ENCODE assay signal across 21 mouse cellular contexts in genomic region chr11:117718838-117719237, GRCm38 (mm10).
DNase-seq lines count a peak whose midpoint lies in the region; ATAC-seq and TF ChIP-seq lines count a peak whose summit lies in the region.
"Had no signal": no experiment of that assay in that cellular context is flagged by ENCODE, and none has a peak within 500 bp of the region (broad histone marks: within the 10 kb centered on the region; RNA-seq: fewer than 3 reads in every experiment).

No protein-coding gene starts in this region.

- H3K4me1 ChIP-seq in spleen, adult 2 months (ENCODE audit: control insufficient read depth, insufficient read depth, insufficient read length), result peaks cover 16% of the 10 kb centered on the region
- H3K4me1 ChIP-seq: embryonic facial prominence, embryonic 13.5 days; forebrain, embryonic 13.5 days; hindbrain, embryonic 12.5 days had no signal

- no peak for TF ChIP-seq POLR2A in spleen, adult 2 months (IDR thresholded peaks at IDR 0.05; ENCODE audit: low read depth, low read length)

- peaks cover 21% of the 10 kb centered on the region for H3K36me3 ChIP-seq in spleen, adult 2 months (ENCODE audit: control insufficient read depth, insufficient read depth, low read length)

- peak; percentile 71 for ATAC-seq in granulocyte monocyte progenitor cell, adult 5-6 weeks (replicated peaks; ENCODE audit: poor library complexity, severe bottlenecking)
- ATAC-seq: forebrain, embryonic 13.5 days; forebrain, postnatal 0 days; hindbrain, postnatal 0 days had no signal

- 24% methylated on average over 3 of the region's 3 CpGs for WGBS in spleen, adult 2 months

- peak overlapping the region; percentile 65 for H3K27ac ChIP-seq in spleen, adult 2 months (ENCODE audit: insufficient read depth, low read length)
- H3K27ac ChIP-seq: embryonic facial prominence, embryonic 13.5 days; forebrain, embryonic 13.5 days; heart, embryonic 10.5 days; hindbrain, embryonic 12.5 days; hindbrain, postnatal 0 days had no signal

- H3K4me3 ChIP-seq in spleen, adult 2 months (ENCODE audit: extremely low read depth, insufficient read depth, insufficient read length), result no peak overlapping the region
- H3K4me3 ChIP-seq: embryonic facial prominence, embryonic 13.5 days; forebrain, embryonic 13.5 days; heart, embryonic 10.5 days; hindbrain, embryonic 12.5 days had no signal

- TF ChIP-seq CTCF in spleen, adult 2 months (IDR thresholded peaks at IDR 0.05; ENCODE audit: extremely low read depth, insufficient read depth, insufficient read length, insufficient replicate concordance), result no peak

- DNase-seq in spleen, adult 2 months (ENCODE audit: low read depth in 1 of 2, low spot score in 2 of 2), result peak; percentile 17 to 19
- DNase-seq in spleen, adult 18-20 months, result no peak
- DNase-seq in B cell, adult 2 months, result peak; percentile 25 to 27
- peak; percentile 29 for DNase-seq in naive thymus-derived CD4-positive, alpha-beta T cell, adult 2 months (ENCODE audit: low read depth)
- no peak for DNase-seq in embryo, embryonic 10 days (ENCODE audit: low spot score)
- no peak for DNase-seq in cerebellum, adult 9-10 months
- no peak for DNase-seq in layer of hippocampus, postnatal 36 days
- DNase-seq: adrenal gland, postnatal 14 days; cerebellum, adult 18-20 months; cerebellum, postnatal 14 days; forebrain, postnatal 0 days; gastrocnemius, postnatal 36 days; heart, adult 18-20 months; heart, postnatal 10 days; heart, postnatal 4 days had no signal

- H3K27me3 ChIP-seq in spleen, adult 2 months (ENCODE audit: control insufficient read depth, insufficient read depth, low read length), result no peaks in the 10 kb centered on the region
- H3K27me3 ChIP-seq: embryonic facial prominence, embryonic 13.5 days; forebrain, embryonic 13.5 days; hindbrain, embryonic 12.5 days had no signal

Comparison
In these comparisons a context has a peak if more than half of its experiments do, and no peak if none do; other contexts are left out.
1. DNase-seq: peak in spleen, adult 2 months (2 of 2), B cell, adult 2 months (2 of 2) and naive thymus-derived CD4-positive, alpha-beta T cell, adult 2 months (single experiment); none in spleen, adult 18-20 months (0 of 2), embryo, embryonic 10 days (single experiment), cerebellum, adult 9-10 months (single experiment) and layer of hippocampus, postnatal 36 days (0 of 2).